Mouse (Mus musculus) cerebellum, postnatal 4 days (tissue): Measurements from ENCODE around the gene Ift81.
A peak's percentile ranks its signal among the peaks of the same experiment; 100 is the strongest.

Experiments used
- DNase-seq, 2 experiments: peaks; one replicate each; pipeline ENCODE4 v3.0.0; 2022; ENCODE audit warnings: low spot score in 2 of 2, mixed read lengths in 1 of 2

Ift81 gene

DNA sequence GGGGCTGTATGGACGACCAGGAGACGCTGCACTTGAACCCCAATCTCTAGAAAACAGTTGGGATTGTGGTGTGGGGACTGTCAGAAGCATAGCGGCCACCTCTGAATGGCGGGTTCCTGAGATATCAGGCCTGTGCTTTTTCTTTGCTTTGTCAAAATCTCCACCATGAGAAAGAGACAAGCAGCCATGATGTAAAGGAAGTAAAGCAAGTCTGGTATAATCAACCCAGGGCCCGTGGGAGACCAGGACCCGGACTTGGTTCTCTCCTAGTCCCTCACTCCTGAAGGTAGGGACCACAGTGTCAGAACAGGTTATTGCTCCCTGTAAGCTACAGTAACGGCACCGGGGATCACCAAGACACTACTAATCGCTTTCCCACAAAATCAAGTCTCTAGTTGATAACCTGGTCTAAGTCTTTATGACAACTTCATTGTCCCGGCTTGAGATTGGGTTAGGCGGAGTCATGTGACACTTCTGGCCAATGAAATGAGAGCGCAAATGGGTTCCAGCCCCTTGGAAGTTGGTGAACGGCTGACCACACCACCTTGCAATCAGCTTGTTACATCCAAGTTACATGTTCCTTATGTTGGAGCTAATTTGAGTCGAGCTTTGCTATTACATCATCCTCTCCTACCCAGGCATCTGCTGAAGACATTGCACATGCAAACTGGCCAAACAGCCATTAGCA lies 11.4 kb upstream of the Ift81 start:
- DNase-seq: no peak

DNA sequence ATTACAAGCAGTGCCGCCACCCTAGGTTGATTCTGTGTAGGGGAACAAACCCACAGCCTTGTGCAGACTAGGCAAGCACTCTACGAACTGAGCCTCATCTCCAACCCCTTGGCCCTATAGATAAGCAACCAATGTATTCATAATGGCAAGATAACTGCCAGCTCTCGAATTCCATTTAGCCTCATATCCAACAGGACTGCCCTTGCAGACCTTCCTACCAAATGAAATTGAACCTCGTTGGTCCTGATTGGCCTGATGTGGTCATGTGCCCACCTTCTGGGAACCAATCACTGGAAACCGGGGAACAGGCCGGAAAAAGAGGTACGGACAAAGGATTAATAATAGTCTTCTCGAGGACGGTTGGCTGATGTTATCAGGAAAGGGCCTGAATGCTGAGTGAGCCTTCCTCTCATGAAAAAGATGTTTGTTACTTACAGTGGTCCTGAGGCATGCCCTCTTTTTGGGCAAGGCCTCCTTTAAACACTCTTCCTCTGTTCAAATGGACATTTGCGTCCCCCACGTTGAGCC lies 10.7 kb upstream of the Ift81 start:
- no peak for DNase-seq

DNA sequence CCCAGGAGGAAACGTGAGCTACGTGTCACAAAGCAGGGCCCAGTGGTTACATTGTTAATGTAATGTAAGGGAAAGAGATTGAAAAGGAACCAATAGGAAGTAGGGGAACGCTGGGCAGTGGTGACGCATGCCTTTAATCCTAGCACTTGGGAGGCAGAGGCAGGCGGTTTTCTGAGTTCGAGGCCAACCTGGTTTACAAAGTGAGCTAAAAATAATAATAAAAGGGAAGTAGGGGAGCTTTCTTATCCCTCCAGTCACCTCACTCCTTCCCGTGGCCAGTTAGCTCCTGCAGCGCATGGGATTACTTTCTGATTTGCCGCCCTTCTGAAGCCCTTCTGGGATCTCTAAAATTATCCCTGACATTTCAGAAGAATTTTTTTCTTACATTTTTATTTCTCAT lies 9.5 kb upstream of the Ift81 start:
- no peak for DNase-seq

DNA sequence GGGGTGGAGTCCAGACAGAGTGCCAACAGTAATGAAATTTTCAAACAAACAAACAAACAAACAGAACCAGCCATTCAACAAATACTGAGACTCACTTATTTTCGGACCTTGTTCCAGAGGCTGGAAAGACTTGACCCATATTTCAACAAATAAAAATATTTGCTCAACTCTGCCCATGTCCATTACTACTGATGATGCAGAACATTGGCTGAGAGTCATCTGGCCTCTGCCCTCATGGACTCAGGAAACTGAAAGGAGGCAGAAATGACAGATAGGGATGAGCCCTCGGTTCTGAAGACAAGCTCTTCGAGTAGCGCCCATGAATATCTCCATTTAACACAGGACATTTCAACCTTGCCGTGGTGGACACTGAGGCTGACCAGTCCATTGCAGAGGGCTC lies 8.2 kb upstream of the Ift81 start:
- no peak for DNase-seq

DNA sequence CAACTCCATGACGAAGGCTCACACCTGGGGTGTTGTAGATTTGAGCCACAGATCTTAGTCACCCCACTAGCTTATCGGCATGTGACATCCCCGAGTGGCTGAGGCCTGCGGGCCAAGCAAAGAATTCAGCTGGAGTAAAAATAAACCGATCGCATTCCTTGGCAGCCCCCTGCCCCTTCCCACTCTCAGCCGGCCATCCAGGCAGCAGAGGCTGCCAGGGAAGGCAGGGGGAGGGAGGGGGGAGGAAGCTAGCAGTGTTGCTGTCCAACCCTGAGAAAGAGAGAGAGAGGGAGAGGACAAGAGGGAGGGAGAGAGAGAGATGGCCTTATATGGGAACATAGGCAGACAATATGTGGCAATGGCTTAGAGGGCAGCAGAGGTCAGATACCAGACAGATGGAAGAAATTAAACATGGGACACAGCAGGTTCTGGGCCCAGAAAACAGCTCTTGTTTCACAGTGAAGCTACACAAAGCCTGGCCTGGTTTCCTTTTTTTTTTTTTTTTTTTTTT lies 7.1 kb upstream of the Ift81 start:
- DNase-seq: peak in 1 of 2 experiments; percentile 57

DNA sequence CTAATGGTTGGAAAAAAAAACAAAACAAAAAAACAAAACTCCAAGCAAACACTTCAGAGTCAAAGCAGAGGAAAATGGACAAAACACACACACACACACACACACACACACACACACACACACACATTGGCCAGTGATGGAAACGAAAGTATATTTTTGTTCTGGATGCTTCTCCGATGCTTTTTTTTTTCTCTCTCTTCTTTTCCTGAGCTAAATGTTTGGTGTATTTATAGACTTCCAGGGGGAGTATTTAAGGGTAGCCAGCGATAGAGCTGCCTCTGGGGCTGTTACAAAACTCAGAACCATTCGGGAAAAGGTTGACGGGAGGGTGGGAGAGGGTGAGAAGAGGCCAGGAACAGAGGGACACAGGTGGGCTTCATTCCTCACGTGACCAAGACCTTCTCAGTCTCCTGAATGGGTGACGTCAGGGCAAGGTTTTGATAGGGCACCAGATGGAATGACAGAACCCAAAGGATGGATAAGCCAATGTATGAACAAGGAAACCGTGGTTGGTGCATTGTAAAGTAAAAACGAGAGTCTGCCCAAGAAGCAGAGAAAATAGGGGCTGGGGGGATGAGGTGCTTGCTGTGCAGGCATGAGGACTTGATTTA lies 5.5 kb upstream of the Ift81 start:
- DNase-seq: no peak

DNA sequence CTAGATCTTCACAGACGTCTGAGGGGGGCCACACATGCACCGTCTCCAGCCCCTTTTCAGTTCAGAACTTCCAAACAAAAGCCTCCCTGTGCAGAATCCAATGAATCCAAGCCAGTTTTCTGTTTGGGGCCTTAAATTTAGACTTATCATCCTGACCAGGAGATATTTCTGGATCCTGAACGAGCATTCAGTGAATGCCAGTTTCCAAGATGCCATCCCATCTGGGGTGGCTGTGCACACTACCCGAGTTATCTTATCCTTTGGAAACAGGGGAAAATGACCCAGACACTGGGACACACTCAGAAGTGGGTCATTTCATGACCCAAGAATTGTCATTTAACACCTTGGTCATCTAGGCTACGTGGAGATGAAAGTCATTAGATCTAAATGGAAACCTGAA lies 3.4 kb upstream of the Ift81 start:
- DNase-seq: no peak

DNA sequence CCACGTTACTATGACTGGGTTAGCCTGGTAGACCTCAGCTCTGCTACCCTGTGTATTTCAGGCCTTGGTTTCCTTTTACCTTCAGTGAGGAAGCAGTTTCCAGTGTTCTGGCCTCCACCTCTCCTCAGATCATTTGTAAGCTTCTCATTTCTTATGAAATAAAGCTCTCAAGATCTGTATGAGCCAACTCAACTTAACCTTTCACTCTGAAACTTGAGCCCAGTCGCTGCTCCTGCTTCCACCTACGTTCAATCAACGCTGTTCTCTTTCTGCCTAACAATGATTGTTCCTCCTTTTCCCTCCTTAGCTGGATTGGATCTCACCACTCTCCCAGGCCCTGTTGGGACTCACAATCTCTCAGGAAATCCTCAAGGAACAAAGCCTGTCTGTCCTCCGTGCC lies 2.7 kb downstream of the Ift81 start:
- DNase-seq: no peak

DNA sequence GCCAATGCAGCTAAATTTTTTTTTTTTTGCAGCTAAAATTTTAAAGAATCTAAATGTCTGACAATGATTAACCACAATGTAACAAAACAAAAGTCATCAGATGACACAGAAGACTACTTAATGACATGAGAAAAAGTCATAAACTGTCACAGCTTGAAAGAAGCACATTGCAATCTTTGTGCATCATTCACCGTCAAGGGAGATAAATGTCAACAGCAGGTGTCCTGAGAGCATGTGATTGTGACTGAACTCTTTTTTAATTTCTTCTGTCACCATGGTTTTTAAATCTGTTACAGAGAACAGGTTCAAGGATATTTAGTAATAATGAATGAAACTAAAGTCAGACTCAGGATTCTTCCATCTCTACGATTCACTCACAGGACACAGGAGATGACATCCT lies 9.4 kb downstream of the Ift81 start:
- no peak for DNase-seq

DNA sequence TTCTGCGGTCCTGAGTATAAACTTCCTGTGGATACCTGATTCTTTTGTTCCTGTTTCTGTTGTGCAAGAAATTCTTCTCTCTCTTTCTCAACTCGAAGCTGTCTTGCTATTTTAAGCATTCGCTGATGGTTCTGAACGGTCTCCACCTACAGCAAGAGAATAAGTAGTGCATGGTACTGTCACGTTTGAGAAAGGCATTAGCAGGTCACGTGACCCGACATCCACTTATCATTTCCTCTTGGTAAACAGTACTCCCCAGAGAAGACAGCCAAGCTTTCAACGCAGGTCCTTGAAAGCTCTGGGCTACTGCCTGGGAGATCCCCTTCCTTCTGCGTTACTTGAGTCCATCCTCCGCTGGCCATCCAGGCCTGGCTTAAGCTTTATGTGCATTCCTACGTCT lies 12.1 kb downstream of the Ift81 start:
- no peak for DNase-seq

DNA sequence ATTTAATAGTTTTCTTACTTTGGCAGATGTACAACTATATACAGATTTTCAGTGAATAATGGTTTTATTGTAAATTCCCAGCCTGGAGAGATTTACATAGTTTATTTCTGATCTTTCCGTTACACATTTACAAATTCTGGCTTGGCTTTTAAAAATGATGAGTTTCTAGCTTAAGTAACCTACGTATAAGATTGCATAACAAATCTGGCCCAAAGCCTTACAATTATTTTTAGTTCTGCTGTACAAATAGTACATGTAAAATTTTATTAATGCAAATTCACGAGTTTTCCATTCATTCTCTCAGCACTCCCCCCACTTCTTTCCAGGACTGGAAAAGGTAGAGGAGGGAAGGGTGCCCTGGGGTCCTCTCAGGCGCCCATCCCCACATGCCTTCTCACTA lies 18.8 kb downstream of the Ift81 start:
- DNase-seq: no peak

DNA sequence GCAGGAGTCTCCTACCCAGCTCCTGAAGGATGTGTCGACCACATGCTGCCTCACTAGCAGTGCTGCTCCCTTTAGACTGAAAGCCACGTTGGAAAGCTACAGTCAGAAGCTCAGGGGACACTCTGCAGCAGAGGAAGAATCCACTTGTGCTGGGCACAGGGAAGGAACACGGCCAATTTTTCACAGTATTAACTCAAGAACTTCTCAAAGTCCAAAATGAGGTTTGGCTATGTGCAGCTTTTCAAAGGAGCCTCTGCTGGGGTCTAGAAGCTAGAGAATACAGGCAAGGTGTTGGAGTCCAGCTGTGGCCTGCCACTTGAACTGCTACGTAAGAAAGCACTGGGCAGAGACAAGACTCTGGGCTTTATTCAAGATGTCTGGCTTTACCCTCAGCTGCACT lies 24.4 kb downstream of the Ift81 start:
- no peak for DNase-seq

DNA sequence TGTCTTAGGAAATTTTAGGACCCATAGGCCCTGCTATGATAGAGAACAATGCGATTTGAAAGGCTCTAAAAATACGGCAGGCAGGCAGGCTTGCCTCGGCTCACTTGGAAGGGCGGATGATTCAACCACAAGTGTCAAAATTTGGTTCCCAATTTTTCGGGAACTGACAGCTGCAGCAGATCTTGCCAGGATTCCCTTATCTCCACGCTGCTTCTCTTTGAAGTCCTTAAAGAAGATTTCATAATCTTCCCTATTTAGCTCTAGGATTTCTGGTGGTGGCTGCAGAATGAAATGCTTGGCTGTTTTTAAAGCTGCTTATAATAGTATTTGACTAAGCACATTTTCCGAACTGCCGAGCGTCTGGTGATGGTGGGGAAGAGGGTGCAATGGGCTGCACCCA lies 28.8 kb downstream of the Ift81 start:
- no peak for DNase-seq

DNA sequence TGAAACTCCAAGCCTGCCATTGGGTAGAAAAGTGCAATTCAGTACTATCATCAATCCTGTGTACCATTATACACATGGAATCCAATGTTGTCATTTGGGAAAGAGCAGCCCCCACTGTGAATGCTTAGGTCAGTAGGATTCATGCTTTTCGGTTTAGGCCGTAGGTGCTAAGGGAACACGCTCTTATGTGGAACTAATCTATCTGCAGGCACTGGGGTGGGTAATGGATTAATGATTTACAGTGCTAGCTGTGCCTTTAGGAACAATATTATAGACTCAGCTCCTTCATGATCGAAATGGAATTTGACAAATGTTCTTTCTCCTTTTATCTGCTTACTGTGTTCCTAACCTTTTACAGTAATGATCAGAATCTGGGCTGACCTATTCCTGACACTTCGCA lies 30.2 kb downstream of the Ift81 start:
- DNase-seq: no peak

DNA sequence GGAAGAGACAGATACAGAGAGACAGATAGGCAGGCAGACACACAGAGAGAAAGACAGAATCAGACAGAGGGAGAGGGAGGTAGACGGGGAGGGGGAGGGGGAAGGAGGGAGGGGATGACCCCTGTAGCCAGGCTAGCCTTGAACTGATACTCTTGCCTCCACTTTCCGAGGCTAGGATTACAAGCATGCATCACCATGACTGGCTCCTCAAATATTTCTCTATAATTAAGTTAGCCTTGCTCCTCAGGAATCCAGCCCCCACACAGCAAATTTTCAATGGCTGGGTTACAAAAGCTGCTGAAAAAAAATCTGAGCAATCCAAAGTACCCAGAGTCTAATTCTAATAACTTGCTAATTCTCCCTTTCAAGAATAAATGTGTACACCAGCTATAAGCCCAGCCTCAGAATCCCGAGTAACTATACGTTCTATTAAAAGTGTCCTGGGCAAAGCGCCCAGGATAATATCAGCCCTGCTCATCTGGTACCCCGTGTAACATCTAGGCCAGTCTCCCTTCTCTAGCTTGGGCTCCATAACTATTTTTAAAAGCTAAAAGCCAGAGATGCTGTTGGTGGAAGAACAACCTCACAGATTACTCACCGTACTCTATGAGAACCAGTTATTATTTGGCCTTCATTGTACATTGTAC lies 37.5 kb downstream of the Ift81 start:
- DNase-seq: no peak

DNA sequence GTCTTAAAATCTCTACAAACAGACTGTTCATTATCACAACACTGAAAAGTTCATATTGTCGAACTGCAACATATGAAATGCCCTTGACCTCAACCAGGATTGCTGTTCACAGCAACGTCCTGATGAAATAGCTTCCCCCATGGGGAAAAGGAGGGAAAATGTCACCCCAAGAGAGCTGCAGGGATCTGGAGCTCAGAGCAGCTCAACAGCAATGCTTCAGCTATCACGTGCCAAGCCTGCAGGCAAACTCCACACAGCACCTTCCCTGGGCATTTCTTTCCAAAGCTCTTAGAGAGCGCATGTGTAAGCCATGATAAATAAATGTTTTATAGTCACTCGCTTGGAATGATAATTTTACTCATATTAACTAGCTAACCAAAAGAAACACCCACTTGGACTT lies 42.3 kb downstream of the Ift81 start:
- no peak for DNase-seq

DNA sequence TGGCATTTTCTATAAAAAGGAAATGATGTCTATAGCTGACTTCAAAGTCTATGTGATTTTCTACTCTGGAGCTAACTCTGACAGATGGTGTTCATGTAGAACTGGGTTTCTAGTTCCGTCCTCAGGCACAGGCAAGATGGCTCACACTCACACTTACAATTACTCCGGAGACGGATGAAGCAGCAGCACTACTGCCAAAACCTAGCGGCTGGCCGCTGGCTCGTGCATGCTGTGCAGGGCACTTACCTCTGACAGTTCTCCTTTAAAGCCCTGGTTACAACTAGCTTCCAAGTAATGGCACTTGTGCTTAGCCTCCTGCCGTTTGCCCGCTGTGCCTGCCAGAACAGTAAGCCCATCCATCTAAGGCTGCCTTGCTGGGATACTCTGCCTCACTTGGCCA lies 47.7 kb downstream of the Ift81 start:
- DNase-seq: peak in 1 of 2 experiments; percentile 58

DNA sequence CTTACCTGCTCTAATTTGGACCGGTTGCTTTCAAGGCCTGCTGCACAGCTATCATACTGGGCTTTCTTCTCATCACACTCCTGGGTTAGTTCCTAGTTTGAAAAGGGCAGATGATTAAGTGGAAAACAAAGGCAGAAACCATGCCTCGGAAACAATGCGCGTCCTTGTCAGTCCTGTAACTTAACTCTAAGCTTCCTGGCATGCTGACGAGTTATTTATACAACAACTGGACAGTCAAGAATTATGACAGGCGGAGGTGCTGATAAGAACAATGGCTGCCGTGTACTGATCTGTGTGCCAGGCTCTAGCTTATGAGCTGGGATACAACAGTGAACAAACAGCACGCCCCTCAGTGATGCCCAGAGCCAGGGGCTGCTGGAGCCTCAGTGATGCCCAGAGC lies 53.7 kb downstream of the Ift81 start:
- no peak for DNase-seq

DNA sequence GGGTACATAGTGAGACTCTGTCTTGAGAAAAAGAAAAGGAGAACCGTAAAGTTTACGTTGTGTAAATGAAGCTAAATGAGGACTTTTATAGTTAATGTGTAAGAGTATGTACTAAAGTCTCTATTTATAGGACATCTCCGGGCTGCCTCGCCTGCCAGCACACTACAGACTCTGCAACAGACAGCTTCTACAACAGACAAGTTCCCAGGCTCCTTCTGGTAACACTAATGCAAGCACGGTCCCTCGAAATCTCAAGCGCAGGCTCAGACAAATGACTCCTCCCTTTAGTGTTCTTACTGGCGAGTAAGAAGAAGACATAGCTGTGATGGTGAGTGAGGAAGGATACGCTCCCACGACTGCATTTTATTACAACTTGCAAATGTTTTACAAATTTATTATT lies 56.2 kb downstream of the Ift81 start:
- DNase-seq: no peak

DNA sequence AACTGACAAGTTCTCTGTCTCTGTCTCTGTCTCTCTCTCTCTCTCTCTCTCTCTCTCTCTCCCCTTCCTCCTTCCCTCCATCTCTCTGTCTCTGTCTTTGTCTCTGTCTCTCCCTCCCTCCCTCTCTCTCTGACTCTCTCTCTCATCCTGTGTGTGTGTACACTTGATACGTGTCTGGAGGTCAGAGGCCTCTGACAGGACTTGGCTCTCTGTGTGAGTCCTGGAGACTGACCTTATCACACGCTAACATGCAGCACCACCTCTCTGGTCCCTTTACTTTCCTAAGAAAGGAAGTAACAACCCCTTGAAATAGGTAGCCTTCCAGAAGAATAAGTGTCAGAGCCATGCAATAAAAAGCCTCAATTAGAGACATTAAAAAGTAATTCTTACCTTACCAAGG lies 59.2 kb downstream of the Ift81 start:
- no peak for DNase-seq

DNA sequence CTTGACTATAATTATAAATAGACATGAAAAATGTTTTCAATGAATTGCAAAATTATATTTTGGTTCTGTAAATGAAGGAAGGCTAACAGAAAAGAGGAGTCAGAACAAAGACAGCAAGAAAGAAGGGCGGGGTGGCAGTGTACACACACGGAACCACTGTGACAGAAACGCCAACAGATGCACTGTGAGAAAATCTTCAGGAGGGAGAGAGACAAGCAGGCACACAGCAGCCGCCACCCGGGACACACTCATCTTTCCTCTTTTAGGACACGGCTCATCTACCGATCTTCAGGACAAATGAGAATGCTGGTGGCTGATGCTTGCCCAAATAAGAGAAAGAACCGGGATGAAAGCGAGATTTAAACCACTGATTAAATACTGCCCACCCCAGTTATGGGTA lies 61.7 kb downstream of the Ift81 start:
- DNase-seq: no peak

DNA sequence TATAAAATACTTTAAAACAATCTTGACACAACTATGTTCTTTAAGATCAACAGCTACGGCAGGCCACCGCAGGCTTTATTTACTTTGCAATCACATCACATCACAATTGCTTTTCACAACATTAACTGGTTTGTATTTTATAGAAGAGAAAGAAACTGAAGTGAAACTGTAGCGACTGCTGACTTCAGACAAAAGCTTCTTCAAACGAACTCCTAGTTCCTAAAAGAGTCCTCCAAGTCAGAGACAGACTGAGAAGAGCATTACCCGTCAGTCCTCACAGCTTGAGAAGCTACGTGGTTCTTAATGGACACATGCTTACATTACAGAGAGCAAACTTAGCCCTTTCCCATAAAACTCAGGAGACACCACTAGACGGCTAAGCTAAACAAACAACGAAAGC lies 63.9 kb downstream of the Ift81 start:
- no peak for DNase-seq

DNA sequence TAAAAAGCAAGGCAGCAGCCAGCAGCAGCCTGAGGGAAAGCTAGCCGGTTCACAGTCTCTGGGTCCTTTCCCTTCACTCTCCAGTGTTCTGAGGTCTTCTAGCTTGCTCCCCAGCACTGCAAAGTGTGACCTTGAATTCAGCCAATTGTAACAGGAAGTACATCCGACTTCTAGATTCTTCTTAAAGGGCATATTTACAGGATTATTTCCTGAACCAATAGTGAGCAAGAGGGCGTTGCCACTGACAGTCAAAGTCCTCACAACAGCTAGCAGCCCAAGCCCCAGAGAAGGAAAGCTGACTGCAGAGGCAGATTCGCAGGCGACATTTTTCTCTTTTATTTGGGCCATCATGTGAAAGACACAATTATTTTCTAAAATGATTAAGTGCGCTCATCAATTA lies 65.6 kb downstream of the Ift81 start:
- no peak for DNase-seq
